28 mouse cellular contexts compared by ENCODE assay signal in genomic region chr13:95449730-95450129, GRCm38 (mm10). TPM values are rescaled to one million over a fixed set of nuclear protein-coding genes. Genes with fewer than 3 reads are reported as not detected.
DNase-seq lines count a peak whose midpoint lies in the region; ATAC-seq lines count a peak whose summit lies in the region.
"Had no signal": no experiment of that assay in that cellular context is flagged by ENCODE, and none has a peak within 500 bp of the region (broad histone marks: within the 10 kb centered on the region; RNA-seq: fewer than 3 reads in every experiment).

No protein-coding gene starts in this region.

- H3K36me3 ChIP-seq in heart, embryonic 12.5 days: no peaks in the 10 kb centered on the region
- H3K36me3 ChIP-seq: forebrain, embryonic 10.5 days; hindbrain, embryonic 10.5 days; hindbrain, embryonic 13.5 days had no signal

- peak; percentile 56 for DNase-seq in CD4-positive helper T cell, adult 2 months (ENCODE audit: low read depth, low spot score)
- peak; percentile 5 for DNase-seq in T-cell, adult 2 months (ENCODE audit: low spot score)
- no peak for DNase-seq in heart, postnatal 4 days
- DNase-seq in frontal cortex, postnatal 10 days (ENCODE audit: low spot score in 2 of 2): no peak
- DNase-seq: adrenal gland, postnatal 10 days; cerebellum, adult 18-20 months; cerebellum, adult 9-10 months; cerebellum, postnatal 14 days; gastrocnemius, adult 2 months; gastrocnemius, postnatal 14 days had no signal

- no peak overlapping the region for H3K27ac ChIP-seq in heart, embryonic 12.5 days (ENCODE audit: poor library complexity, severe bottlenecking)
- H3K27ac ChIP-seq: forebrain, embryonic 10.5 days; forebrain, embryonic 13.5 days; gastrocnemius, adult 2 months; hindbrain, embryonic 10.5 days; hindbrain, embryonic 13.5 days had no signal

- no peak overlapping the region for H3K4me2 ChIP-seq in heart, embryonic 12.5 days
- H3K4me2 ChIP-seq: forebrain, embryonic 13.5 days; hindbrain, embryonic 13.5 days had no signal

- ATAC-seq in megakaryocyte progenitor cell, adult 5-6 weeks (replicated peaks; ENCODE audit: poor library complexity): peak; percentile 85
- ATAC-seq in heart, embryonic 12.5 days (ENCODE audit: insufficient number of reproducible peaks, low FRiP score): no peak
- ATAC-seq: forebrain, embryonic 13.5 days; forebrain, embryonic 16.5 days; hindbrain, embryonic 16.5 days; inflammation-experienced regulatory T-cells, adult 6 months; intestine, embryonic 16.5 days had no signal

- no peaks in the 10 kb centered on the region for H3K9me3 ChIP-seq in heart, embryonic 12.5 days (replicated peaks)
- H3K9me3 ChIP-seq: forebrain, embryonic 10.5 days; forebrain, embryonic 13.5 days; hindbrain, embryonic 10.5 days; hindbrain, embryonic 13.5 days had no signal

- no peak overlapping the region for H3K9ac ChIP-seq in heart, embryonic 12.5 days
- H3K9ac ChIP-seq: forebrain, embryonic 13.5 days; hindbrain, embryonic 13.5 days had no signal

- H3K27me3 ChIP-seq in heart, embryonic 12.5 days (replicated peaks): peaks cover 19% of the 10 kb centered on the region

- H3K4me3 ChIP-seq in heart, embryonic 12.5 days: no peak overlapping the region
- H3K4me3 ChIP-seq: forebrain, embryonic 10.5 days; forebrain, embryonic 13.5 days; gastrocnemius, adult 2 months; hindbrain, embryonic 10.5 days; hindbrain, embryonic 13.5 days had no signal

- H3K4me1 ChIP-seq in heart, embryonic 12.5 days (replicated peaks): peaks cover 8% of the 10 kb centered on the region; the same call in 1 of the 2 replicates

- WGBS in heart, embryonic 12.5 days: 58% methylated on average over 3 of the region's 3 CpGs

RNA-seq across cellular contexts. Expression of gene Crhbp, which starts 5.0 kb away (rescaled TPM):
- total RNA-seq in megakaryocyte progenitor cell, adult 5-6 weeks (2015): not detected in 2 replicates
- not detected in 2 replicates for total RNA-seq in megakaryocyte progenitor cell, adult 5-6 weeks (2017)
- 0.17 and 0.18 TPM in 2 replicates for polyA plus RNA-seq in heart, embryonic 12.5 days (2016; fragmentation: Nextera tagmentation; extraction: Ambion mirVana)
- total RNA-seq in heart, postnatal 4 days (2021): not detected
- total RNA-seq: adrenal gland, postnatal 10 days; gastrocnemius, adult 2 months; gastrocnemius, postnatal 14 days; gastrocnemius, postnatal 4 days; heart, postnatal 25 days; MEL had no signal
- polyA plus RNA-seq: heart, embryonic 14.5 days; heart, postnatal 0 days; inflammation-experienced regulatory T-cells, adult 6 months had no signal

RNA-seq across cellular contexts. Expression of gene S100z, which starts 28.8 kb away (rescaled TPM):
- not detected in 2 replicates for total RNA-seq in megakaryocyte progenitor cell, adult 5-6 weeks (2015)
- total RNA-seq in megakaryocyte progenitor cell, adult 5-6 weeks (2017): not detected in 2 replicates
- not detected in 2 replicates for polyA plus RNA-seq in heart, embryonic 12.5 days (2016; fragmentation: Nextera tagmentation; extraction: Ambion mirVana)
- not detected for total RNA-seq in heart, postnatal 4 days (2021)
- total RNA-seq: adrenal gland, adult 18-20 months; adrenal gland, postnatal 10 days; adrenal gland, postnatal 36 days; gastrocnemius, adult 2 months; heart, postnatal 25 days; MEL had no signal
- polyA plus RNA-seq: C2C12; forebrain, embryonic 10.5 days; forebrain, embryonic 13.5 days; forebrain, embryonic 16.5 days; heart, embryonic 14.5 days; heart, postnatal 0 days; hindbrain, embryonic 10.5 days; hindbrain, embryonic 13.5 days; hindbrain, embryonic 16.5 days; inflammation-experienced regulatory T-cells, adult 6 months had no signal

Comparison
In these comparisons a context has a peak if more than half of its experiments do, and no peak if none do; other contexts are left out.
1. DNase-seq: peak in CD4-positive helper T cell, adult 2 months (single experiment) and T-cell, adult 2 months (single experiment); none in heart, postnatal 4 days (single experiment) and frontal cortex, postnatal 10 days (0 of 2).